ENCODE assay signal across 9 mouse cellular contexts in the genomic region with DNA sequence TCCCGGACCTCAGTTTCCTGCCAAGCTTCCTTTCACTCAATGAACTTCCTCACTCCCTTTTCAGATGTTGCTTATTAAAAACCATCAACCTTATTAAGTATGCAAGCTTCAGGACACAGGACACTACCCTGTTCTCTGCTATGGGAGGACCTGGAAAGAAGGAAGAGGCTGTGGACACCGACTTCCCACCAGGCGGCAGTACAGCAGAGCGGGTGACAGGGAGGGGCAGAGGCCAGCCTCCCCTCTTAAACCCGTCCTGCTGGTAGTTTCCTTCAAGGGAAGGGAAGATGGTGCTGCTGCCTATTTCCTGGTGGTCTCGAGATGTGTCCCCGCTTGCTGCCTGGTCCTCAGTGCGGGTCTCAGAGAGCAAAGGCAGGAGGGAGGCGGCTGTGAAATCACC.
DNase-seq lines count a peak whose midpoint lies in the region; ATAC-seq and TF ChIP-seq lines count a peak whose summit lies in the region.
"Had no signal": no experiment of that assay in that cellular context is flagged by ENCODE, and none has a peak within 500 bp of the region (broad histone marks: within the 10 kb centered on the region; RNA-seq: fewer than 3 reads in every experiment).

No protein-coding gene starts in this region.

- no peaks in the 10 kb centered on the region for H3K27me3 ChIP-seq in liver, embryonic 15.5 days
- H3K27me3 ChIP-seq: megakaryocyte, embryonic 14.5 days had no signal

- H3K4me3 ChIP-seq in layer of hippocampus, adult 2 months: no peak overlapping the region
- no peak overlapping the region for H3K4me3 ChIP-seq in liver, embryonic 15.5 days (replicated peaks)
- H3K4me3 ChIP-seq: megakaryocyte, embryonic 14.5 days had no signal

- intact Hi-C loops in heart, postnatal 36 days (cut with DNase I): loop anchor here (1.0 to 2.0 kb wide), 3 partner anchors 43 to 165 kb away; a partner anchor contains a TSS

- no peak overlapping the region; the same call in 1 of the 2 replicates for H3K9ac ChIP-seq in liver, embryonic 15.5 days

- no peaks in the 10 kb centered on the region for H3K9me3 ChIP-seq in liver, embryonic 15.5 days (replicated peaks)
- H3K9me3 ChIP-seq: megakaryocyte, embryonic 14.5 days had no signal

- peaks cover 89% of the 10 kb centered on the region for H3K36me3 ChIP-seq in liver, embryonic 15.5 days (replicated peaks)

- DNase-seq in layer of hippocampus, adult 2 months (ENCODE audit: low spot score in 2 of 2): peak in 1 of 2 experiments; percentile 57
- DNase-seq in layer of hippocampus, postnatal 36 days: no peak
- peak; percentile 14 for DNase-seq in MN1 (ENCODE audit: low spot score)
- peak; percentile 38 for DNase-seq in embryo, embryonic 9.5 days (ENCODE audit: extremely low spot score)
- DNase-seq in heart, postnatal 36 days: peak; percentile 62 to 68
- DNase-seq in spleen, postnatal 10 days (ENCODE audit: low spot score in 2 of 2): peak; percentile 21 to 65
- DNase-seq in right cerebral cortex, postnatal 25 days: no peak

- ATAC-seq in liver, embryonic 15.5 days (ENCODE audit: insufficient read depth): peak; percentile 26; the same call in 1 of the 2 replicates

- H3K27ac ChIP-seq in layer of hippocampus, adult 2 months: no peak overlapping the region
- H3K27ac ChIP-seq in liver, embryonic 15.5 days (replicated peaks): no peak overlapping the region

- WGBS in liver, embryonic 15.5 days (ENCODE audit: insufficient replicate concordance): 31% methylated on average over 9 of the region's 9 CpGs

- TF ChIP-seq CTCF in layer of hippocampus, adult 2 months (conservative IDR thresholded peaks at IDR 0.05): peak; percentile 82

- H3K4me2 ChIP-seq in liver, embryonic 15.5 days: no peak overlapping the region

- peaks cover 9% of the 10 kb centered on the region for H3K4me1 ChIP-seq in liver, embryonic 15.5 days (replicated peaks)

Comparison
In these comparisons a context has a peak if more than half of its experiments do, and no peak if none do; other contexts are left out.
1. DNase-seq: peak in MN1 (single experiment), embryo, embryonic 9.5 days (single experiment), heart, postnatal 36 days (2 of 2) and spleen, postnatal 10 days (2 of 2); none in layer of hippocampus, postnatal 36 days (0 of 2) and right cerebral cortex, postnatal 25 days (single experiment).